Mouse (Mus musculus) forebrain, embryonic 13.5 days (tissue): ENCODE data around the gene Tex35. TPM values are rescaled to one million over a fixed set of nuclear protein-coding genes. Genes with fewer than 3 reads are reported as not detected.

Experiments used
- ATAC-seq: fragments of 200-750 bp; cut with Nextera tagmentation; 2 replicates; pipeline ENCODE4 v1.8.0; 2017
- H3K27ac ChIP-seq: fragments of 300-500 bp; sonication (generic); 2 replicates; pipeline ENCODE4 v1.5.1; 2015; ENCODE audit warnings: inconsistent platforms, mild to moderate bottlenecking, moderate library complexity
- H3K27me3 ChIP-seq: fragments of 300-500 bp; sonication (generic); 2 replicates; pipeline ENCODE4 v1.6.1; 2015; ENCODE audit warnings: mild to moderate bottlenecking, inconsistent platforms
- H3K36me3 ChIP-seq: fragments of 300-500 bp; sonication (generic); 2 replicates; pipeline ENCODE4 v1.6.1; 2015; ENCODE audit warnings: mild to moderate bottlenecking, inconsistent platforms; ENCODE audit not compliant: poor library complexity, severe bottlenecking
- H3K4me1 ChIP-seq: fragments of 300-500 bp; sonication (generic); 2 replicates; pipeline ENCODE4 v1.6.1; 2015; ENCODE audit warnings: inconsistent platforms
- H3K4me2 ChIP-seq: fragments of 300-500 bp; sonication (generic); 2 replicates; pipeline ENCODE4 v1.6.1; 2015; ENCODE audit warnings: inconsistent platforms, mild to moderate bottlenecking, moderate library complexity
- H3K4me3 ChIP-seq: fragments of 300-500 bp; sonication (generic); 2 replicates; pipeline ENCODE4 v1.5.1; 2015; ENCODE audit warnings: mild to moderate bottlenecking, inconsistent platforms
- H3K9ac ChIP-seq: fragments of 300-500 bp; sonication (generic); 2 replicates; pipeline ENCODE4 v1.6.1; 2015; ENCODE audit warnings: mild to moderate bottlenecking, inconsistent platforms
- H3K9me3 ChIP-seq: fragments of 300-500 bp; sonication (generic); replicated peaks from 2 replicates; pipeline ENCODE4 v1.6.1; 2016; ENCODE audit warnings: inconsistent platforms
- WGBS: fragments of 180-500 bp; shearing (Covaris S2); methylation state at CpG from one replicate; pipeline ENCODE4 v1.1.7; 2015; 5-methylcytosine and 5-hydroxymethylcytosine counted together
- polyA plus RNA-seq: library from polyadenylated mRNA; unstranded; fragments of >200 nt; fragmentation: Nextera tagmentation; extraction: Ambion mirVana; gene quantifications from 2 replicates; pipeline ENCODE4 v1.2.1, GENCODE M21; 2015

The Tex35 gene
- polyA plus RNA-seq = not detected in 2 replicates

DNA sequence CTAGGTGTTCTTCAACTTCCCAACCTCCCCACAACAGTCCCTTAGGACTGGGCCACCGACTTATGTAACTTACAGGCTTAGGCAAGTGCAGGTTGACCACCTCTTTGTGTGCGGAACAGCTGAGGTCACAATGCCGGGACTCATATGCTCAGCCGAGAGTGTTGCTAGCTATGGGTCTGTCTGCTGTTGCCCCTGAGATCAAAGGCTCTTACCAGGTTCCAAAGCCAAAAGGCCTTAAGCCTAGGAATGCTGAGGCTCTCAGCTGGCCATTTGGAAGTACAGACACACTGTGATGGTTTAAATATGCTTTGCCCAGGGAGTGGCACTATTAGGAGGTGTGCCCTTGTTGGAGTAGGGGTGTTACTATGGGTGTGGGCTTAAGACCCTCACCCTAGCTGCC lies at the start of gene Tex35:
Gene Tex35 (minus strand): TSS at position 101 of the 400 bp plus-strand sequence.
- Histone ChIP-seq H3K4me3 (no peak within 1 kb of the TSS), H3K9me3 (no peaks in the 10 kb centered on the region), H3K4me2 (no peak within 1 kb of the TSS), H3K27me3 (no peaks in the 10 kb centered on the region), H3K9ac (no peak within 1 kb of the TSS), H3K36me3 (no peaks in the 10 kb centered on the region), H3K4me1 (no peaks in the 10 kb centered on the region), H3K27ac (no peak within 1 kb of the TSS)
- WGBS = 93% methylated on average over 4 of the region's 4 CpGs
- ATAC-seq = no peak

DNA sequence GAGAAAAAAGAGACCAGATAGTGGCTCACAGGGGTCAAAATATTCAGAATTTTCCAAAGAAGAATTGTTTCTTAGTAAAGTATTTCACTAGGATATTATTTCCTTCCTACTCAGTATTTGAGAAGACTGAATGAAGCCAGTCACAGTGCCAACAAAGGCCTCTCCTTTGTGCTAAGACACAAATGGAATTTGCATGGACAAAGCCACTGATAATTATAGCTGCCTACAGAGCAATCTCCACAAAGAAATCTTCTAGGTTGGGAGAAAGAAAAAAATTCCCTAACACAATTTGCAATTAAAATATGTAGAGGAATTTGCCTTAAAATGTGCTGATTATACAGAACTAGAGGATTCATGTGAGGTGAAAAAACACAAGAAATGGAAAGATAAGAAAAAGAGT lies 45.3 kb upstream of the Tex35 start:
- no peak overlapping the region for H3K27ac ChIP-seq
- no peaks in the 10 kb centered on the region for H3K9me3 ChIP-seq
- H3K4me3 ChIP-seq = no peak overlapping the region
- H3K9ac ChIP-seq = no peak overlapping the region
- no peak for ATAC-seq
- H3K4me1 ChIP-seq = peaks cover 22% of the 10 kb centered on the region
- H3K36me3 ChIP-seq = peaks cover 19% of the 10 kb centered on the region
- H3K4me2 ChIP-seq = no peak overlapping the region
- no peaks in the 10 kb centered on the region for H3K27me3 ChIP-seq

DNA sequence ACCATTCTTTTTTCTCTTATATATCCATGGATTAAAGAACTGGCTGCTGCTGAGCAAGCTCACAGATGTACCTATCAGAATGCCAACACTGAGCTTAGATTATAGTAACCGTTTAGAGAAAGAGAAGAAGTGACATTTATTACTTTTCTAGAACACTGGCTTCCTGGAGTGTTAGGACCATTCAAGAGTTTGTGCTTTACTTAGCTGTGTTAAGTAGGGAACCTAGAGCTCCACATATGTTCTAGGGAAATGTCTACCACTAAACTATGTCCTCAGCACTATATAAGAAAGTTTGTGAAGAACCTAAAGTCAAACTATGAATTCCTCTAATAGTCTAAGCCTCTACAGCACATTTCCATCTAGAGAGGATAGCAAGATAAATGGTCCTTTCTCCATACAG lies 41.6 kb upstream of the Tex35 start:
- H3K4me3 ChIP-seq = no peak overlapping the region
- no peak overlapping the region for H3K4me2 ChIP-seq
- no peak overlapping the region for H3K9ac ChIP-seq
- no peaks in the 10 kb centered on the region for H3K9me3 ChIP-seq
- peaks cover 23% of the 10 kb centered on the region for H3K36me3 ChIP-seq
- peaks cover 17% of the 10 kb centered on the region for H3K4me1 ChIP-seq
- WGBS = 88% methylated on average over 1 of the region's 1 CpGs
- no peak overlapping the region for H3K27ac ChIP-seq
- no peak for ATAC-seq
- no peaks in the 10 kb centered on the region for H3K27me3 ChIP-seq

DNA sequence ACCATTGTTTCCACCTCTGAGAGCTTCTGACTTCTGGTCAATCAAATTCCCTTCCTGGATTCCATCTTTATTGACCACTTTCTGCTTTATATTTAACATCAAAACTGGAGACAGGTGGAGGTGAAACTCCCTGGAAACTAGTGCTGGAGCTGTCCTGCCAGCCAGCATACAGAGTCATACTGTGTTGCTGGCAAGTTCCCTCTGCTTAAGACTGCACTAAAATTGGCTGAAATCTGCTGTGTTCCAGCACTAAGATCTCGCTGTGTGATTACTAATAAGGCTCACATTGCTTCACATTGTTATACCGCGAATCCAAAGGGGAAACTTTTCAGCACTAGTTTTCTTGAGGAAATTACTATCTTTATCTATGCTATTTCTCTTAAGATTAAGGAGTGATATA lies 36.1 kb upstream of the Tex35 start:
- ATAC-seq = no peak
- no peak overlapping the region for H3K4me3 ChIP-seq
- H3K27me3 ChIP-seq = no peaks in the 10 kb centered on the region
- no peaks in the 10 kb centered on the region for H3K4me1 ChIP-seq
- no peak overlapping the region for H3K27ac ChIP-seq
- H3K36me3 ChIP-seq = peaks cover 46% of the 10 kb centered on the region
- no peak overlapping the region for H3K4me2 ChIP-seq
- no peak overlapping the region for H3K9ac ChIP-seq
- WGBS = 86% methylated on average over 3 of the region's 3 CpGs
- no peaks in the 10 kb centered on the region for H3K9me3 ChIP-seq

DNA sequence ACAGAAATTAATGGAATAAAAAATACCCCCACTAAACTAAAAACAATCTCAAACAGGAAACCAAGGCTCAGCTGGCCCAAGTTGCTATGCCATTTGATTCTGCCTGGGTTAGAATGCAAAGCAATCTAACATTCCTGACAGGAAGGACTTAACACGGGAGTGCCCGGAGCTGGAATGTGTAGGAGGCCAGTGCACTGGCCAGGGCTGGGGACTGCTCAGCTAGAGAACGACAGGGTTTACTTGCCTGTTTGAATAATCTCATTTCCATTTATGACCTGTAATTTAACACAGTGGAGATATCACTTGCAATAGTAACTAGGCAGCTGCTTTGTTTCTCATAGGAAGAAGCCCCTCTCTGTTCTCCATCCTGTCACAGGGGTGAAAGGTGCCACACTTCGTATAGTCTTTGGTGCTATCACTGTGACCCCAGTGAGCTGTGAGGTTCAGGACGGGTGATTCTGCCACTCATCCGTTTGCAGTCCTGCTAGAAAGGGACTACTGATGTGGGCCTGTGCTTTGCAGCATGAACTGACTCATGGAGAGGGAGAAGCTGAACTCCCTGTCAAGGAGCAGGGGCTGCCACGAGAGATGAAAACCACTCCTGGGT lies 34.9 kb upstream of the Tex35 start:
- Histone ChIP-seq H3K27ac (no peak overlapping the region), H3K4me2 (no peak overlapping the region), H3K36me3 (peaks cover 49% of the 10 kb centered on the region), H3K4me1 (no peaks in the 10 kb centered on the region), H3K4me3 (no peak overlapping the region), H3K27me3 (no peaks in the 10 kb centered on the region), H3K9me3 (no peaks in the 10 kb centered on the region), H3K9ac (no peak overlapping the region)
- no peak for ATAC-seq
- 77% methylated on average over 7 of the region's 7 CpGs for WGBS

DNA sequence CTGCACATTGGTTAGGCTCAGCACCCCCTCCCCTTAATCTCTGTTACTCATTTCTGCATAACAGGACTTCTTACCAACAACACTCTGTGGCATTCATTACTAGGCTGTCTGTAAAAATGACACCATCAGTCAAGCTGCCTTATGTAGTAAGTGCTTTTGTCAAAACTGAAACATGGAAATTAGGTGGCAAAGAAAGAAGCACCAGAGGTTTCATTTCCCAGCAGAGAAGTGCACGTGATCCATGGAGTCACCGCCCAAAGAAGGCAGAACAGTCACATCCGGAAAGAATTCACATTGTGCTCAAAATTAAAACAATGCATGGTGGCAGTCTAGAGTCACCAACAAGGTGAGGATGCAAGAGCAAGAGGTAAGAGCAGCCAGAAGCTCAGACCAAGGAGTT lies 32.5 kb upstream of the Tex35 start:
- no peak overlapping the region for H3K9ac ChIP-seq
- no peak overlapping the region for H3K27ac ChIP-seq
- H3K4me2 ChIP-seq = no peak overlapping the region
- H3K4me1 ChIP-seq = peaks cover 6% of the 10 kb centered on the region; the same call in 1 of the 2 replicates
- no peaks in the 10 kb centered on the region for H3K9me3 ChIP-seq
- no peak for ATAC-seq
- WGBS = 90% methylated on average over 3 of the region's 3 CpGs
- no peaks in the 10 kb centered on the region for H3K27me3 ChIP-seq
- peaks cover 37% of the 10 kb centered on the region for H3K36me3 ChIP-seq
- H3K4me3 ChIP-seq = no peak overlapping the region

DNA sequence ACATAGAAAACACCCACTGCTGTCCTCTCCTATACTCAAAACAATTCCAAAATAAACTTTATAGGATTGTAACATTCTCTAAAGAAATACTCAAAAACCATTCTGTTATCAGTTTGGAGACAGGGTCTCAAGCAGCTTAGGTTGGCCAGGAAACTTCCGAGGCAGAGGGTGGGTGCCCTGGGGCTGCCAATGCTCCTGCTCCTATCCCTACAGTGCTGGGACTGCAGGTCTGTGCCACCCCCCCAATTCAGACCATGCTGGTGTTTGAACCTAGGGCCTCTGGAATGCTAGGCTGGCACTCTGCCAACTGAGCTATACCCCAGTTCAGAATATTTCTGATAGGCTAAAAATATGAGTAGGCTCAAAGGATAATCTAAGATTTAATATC lies 29.4 kb upstream of the Tex35 start:
- no peaks in the 10 kb centered on the region for H3K27me3 ChIP-seq
- H3K9ac ChIP-seq = no peak overlapping the region
- no peaks in the 10 kb centered on the region for H3K9me3 ChIP-seq
- no peak for ATAC-seq
- H3K4me2 ChIP-seq = no peak overlapping the region
- H3K4me1 ChIP-seq = peaks cover 6% of the 10 kb centered on the region; the same call in 1 of the 2 replicates
- H3K27ac ChIP-seq = no peak overlapping the region
- peaks cover 36% of the 10 kb centered on the region; the same call in 1 of the 2 replicates for H3K36me3 ChIP-seq
- 87% methylated on average over 1 of the region's 1 CpGs for WGBS
- H3K4me3 ChIP-seq = no peak overlapping the region

DNA sequence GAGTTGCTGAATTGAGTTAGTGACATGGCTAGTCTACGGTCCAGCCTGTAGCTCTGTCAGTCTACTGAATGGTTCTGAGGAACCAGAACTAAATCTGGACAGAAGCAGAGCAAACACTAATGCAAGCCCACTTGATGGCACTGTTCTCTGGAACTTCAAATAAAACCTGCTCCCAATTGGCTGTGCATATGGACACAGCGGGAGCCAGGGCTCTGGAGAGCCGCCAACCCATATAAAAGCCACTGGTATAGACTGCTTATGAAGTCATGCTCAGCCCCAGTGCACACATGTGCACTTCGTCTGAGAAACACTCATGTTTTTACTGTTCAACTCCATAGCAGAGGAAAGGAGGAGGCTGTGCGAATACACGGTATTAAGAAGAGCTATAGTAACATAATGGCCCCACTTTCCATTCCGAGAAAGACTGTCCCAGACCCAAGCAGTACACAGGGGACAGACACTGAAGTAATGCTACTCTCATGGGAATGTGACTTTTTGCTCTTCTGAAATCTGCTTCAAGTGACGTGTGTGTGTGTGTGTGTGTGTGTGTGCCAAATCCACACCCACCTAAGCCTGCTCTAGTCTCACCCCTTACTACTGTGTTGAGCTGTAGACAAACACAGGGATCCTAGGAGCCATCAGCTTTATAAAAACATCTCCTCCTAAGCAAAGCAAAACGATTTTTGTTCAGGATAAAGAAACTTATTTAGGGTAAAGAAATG lies 28.8 kb upstream of the Tex35 start:
- peaks cover 6% of the 10 kb centered on the region; the same call in 1 of the 2 replicates for H3K4me1 ChIP-seq
- H3K9ac ChIP-seq = no peak overlapping the region
- WGBS = 79% methylated on average over 9 of the region's 9 CpGs
- H3K27ac ChIP-seq = no peak overlapping the region
- no peaks in the 10 kb centered on the region for H3K9me3 ChIP-seq
- ATAC-seq = peak; percentile 59; the same call in 1 of the 2 replicates
- no peaks in the 10 kb centered on the region for H3K27me3 ChIP-seq
- peaks cover 37% of the 10 kb centered on the region; the same call in 1 of the 2 replicates for H3K36me3 ChIP-seq
- H3K4me3 ChIP-seq = no peak overlapping the region
- no peak overlapping the region for H3K4me2 ChIP-seq

DNA sequence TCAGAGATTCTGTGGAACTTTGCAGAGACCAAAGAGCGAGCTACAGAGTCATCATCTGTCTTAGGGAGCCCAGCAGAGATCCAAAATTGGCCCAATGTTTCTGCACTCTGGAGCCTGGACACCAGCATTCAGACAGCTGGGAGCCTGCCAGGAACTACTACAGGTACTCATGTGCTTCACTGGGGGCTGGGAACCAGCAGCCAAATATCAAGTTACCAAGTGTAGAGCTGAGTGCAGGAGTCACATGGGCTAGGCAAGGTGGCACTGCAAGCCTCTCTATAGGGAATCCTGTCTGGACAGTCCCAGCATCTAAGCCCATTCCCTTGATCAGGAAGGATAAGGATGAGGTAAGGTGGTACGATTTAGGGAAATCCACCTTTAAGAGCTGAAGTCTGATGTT lies 19.7 kb upstream of the Tex35 start:
- Histone ChIP-seq H3K27ac (no peak overlapping the region), H3K4me2 (no peak overlapping the region), H3K36me3 (peaks cover 16% of the 10 kb centered on the region; the same call in 1 of the 2 replicates), H3K27me3 (no peaks in the 10 kb centered on the region), H3K9me3 (no peaks in the 10 kb centered on the region), H3K9ac (no peak overlapping the region), H3K4me1 (no peaks in the 10 kb centered on the region), H3K4me3 (no peak overlapping the region)
- no peak for ATAC-seq
- 98% methylated on average over 2 of the region's 2 CpGs for WGBS

DNA sequence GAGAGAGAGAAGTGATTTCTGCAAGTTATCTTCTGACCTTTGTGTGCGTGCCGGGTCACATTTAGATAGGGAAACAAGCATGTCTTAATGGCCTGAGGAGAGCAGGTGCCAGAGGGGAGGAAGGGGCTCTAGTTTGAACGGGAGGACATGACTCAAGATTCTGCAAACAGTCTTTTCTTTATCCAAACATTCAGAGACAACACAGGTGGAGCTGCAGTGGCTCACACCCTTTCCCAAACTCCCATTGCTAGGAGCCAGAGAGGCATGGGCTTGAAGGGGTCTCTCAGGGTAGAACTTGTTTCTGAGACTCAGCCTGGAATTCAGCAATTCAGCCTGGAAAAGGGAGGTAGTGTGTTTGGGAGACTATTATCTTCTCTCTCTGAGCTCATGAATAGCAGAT lies 15.4 kb upstream of the Tex35 start:
- no peaks in the 10 kb centered on the region for H3K9me3 ChIP-seq
- no peak for ATAC-seq
- 89% methylated on average over 3 of the region's 3 CpGs for WGBS
- no peaks in the 10 kb centered on the region for H3K27me3 ChIP-seq
- no peak overlapping the region for H3K4me2 ChIP-seq
- no peaks in the 10 kb centered on the region for H3K4me1 ChIP-seq
- H3K27ac ChIP-seq = no peak overlapping the region
- no peak overlapping the region for H3K4me3 ChIP-seq
- 0 out of 2 replicates have a peak, but pooled peaks cover 6% of the 10 kb centered on the region for H3K36me3 ChIP-seq
- no peak overlapping the region for H3K9ac ChIP-seq

DNA sequence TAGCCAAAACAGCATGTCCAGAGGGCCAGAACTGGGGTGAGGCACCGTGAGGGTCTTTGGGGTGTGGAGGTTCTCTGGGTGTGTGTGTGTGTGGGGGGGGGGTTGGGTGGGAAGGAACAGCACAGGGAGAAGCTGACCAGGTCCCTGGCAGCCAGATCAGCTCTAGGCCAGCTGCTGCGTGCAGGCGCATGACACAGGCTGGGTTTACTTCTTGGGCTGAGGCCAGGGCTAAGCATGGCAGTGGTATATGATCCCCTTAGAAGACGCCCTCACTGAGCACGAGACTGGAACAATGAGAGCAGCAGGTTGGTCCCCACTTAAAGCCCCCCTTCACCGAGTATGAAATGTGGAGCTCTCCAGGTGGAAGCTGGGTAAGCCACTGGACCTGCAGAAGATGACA lies 10.7 kb upstream of the Tex35 start:
- Histone ChIP-seq H3K4me3 (no peak overlapping the region), H3K4me1 (no peaks in the 10 kb centered on the region), H3K9ac (no peak overlapping the region), H3K27ac (no peak overlapping the region), H3K27me3 (no peaks in the 10 kb centered on the region), H3K36me3 (no peaks in the 10 kb centered on the region), H3K4me2 (no peak overlapping the region), H3K9me3 (no peaks in the 10 kb centered on the region)
- no peak for ATAC-seq
- 86% methylated on average over 6 of the region's 6 CpGs for WGBS

DNA sequence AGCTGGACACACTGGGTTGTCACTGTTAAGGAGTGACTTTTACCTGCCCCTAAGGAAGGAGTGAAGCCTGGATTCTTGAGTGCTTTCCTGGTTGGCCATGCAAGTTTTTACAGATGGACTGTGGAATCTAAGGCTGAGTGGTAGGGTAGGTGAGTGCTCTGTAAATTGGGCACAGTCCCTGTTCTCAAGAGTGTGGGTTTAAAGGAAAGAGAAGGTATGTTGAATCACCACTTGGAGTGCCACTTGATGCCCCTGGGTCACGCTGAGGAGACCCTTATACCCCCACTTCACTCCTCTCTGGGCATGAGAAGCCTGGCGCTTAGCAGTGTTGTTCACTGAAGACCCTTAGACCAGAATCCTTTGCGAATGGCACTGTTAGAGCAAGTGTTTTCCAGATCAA lies 9.0 kb upstream of the Tex35 start:
- H3K36me3 ChIP-seq = no peaks in the 10 kb centered on the region
- no peak overlapping the region for H3K4me2 ChIP-seq
- H3K4me3 ChIP-seq = no peak overlapping the region
- ATAC-seq = no peak
- H3K27ac ChIP-seq = no peak overlapping the region
- H3K27me3 ChIP-seq = no peaks in the 10 kb centered on the region
- WGBS = 88% methylated on average over 3 of the region's 3 CpGs
- no peak overlapping the region for H3K9ac ChIP-seq
- no peaks in the 10 kb centered on the region for H3K4me1 ChIP-seq
- no peaks in the 10 kb centered on the region for H3K9me3 ChIP-seq

DNA sequence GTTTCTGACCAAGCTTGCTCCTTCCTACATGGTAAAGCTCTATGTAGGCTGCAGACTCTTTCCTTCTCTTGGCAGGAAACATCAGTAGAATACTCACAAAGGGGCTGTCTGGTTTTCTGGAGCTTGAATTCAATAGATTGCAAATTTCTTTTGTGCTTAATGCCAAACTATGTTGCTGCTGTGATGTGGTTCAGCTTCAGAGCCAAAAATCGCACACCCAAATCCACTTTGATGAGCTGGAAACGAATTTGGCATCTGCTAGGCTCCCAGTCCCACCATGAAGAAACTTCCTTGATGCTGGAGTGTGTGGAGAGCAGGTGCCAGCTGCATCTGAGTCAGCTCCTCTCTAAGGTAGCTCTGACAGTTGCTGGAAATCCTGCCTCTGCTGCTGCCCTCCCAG lies 6.0 kb upstream of the Tex35 start:
- no peak overlapping the region for H3K9ac ChIP-seq
- H3K27me3 ChIP-seq = no peaks in the 10 kb centered on the region
- H3K4me1 ChIP-seq = no peaks in the 10 kb centered on the region
- H3K4me2 ChIP-seq = no peak overlapping the region
- no peak overlapping the region for H3K4me3 ChIP-seq
- ATAC-seq = no peak
- H3K9me3 ChIP-seq = no peaks in the 10 kb centered on the region
- H3K27ac ChIP-seq = no peak overlapping the region
- H3K36me3 ChIP-seq = no peaks in the 10 kb centered on the region
- WGBS = 65% methylated on average over 2 of the region's 2 CpGs
